Mouse (Mus musculus) left cerebral cortex, adult 11 months (tissue): Measurements from ENCODE around the gene B4galt4.
"Not testable (repeated sequence)": the region's sequence is repeated elsewhere in the genome, so short reads cannot be mapped to it uniquely, and the experiment has no call there.

ENCODE experiments used
- DNase-seq: peaks from one replicate; pipeline ENCODE4 v3.0.0; 2022; ENCODE audit warnings: low spot score

The B4galt4 gene

DNA sequence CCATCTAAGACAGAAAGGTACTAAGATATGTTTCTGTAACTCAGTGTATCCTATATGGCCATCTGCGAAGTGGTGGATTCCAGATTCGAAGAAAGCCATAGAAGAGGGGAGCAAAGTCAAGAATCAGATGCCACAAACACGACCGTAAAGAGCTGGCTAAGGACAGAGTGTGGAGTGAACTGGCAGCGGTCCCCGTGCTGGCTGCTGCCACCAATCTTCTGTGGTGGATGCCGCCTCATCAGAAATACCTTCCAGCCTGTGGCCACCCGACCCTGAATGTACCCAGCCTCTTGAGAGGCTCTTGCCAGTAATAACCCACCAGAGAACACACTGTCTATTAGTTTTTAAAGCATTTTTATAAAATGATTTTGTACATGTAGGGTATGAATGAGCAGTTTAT lies 26.3 kb downstream of the B4galt4 start:
- DNase-seq: no peak

GRCm38 (mm10) chr16:38769529-38769928 lies 27.5 kb downstream of the B4galt4 start:
- DNase-seq: no peak

DNA sequence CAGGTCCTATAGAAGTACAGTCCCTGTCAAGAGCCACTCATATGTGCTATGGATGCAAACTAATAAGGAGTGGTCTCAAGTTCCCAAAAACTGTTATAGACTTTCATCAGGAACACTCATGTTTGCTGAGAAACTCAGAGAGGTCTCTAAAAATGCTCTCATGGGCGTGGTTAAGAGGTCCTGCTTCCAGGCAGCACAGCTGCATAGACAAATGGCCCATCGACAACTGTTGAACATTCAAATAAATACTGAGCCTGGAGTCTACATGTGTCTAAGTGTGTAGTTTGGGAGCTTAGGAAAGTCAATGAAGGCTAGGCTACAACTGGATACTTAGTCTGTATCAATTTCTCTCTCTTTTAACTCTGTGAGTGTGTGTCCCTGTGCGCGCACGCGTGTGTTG lies 29.1 kb downstream of the B4galt4 start:
- no peak for DNase-seq

DNA sequence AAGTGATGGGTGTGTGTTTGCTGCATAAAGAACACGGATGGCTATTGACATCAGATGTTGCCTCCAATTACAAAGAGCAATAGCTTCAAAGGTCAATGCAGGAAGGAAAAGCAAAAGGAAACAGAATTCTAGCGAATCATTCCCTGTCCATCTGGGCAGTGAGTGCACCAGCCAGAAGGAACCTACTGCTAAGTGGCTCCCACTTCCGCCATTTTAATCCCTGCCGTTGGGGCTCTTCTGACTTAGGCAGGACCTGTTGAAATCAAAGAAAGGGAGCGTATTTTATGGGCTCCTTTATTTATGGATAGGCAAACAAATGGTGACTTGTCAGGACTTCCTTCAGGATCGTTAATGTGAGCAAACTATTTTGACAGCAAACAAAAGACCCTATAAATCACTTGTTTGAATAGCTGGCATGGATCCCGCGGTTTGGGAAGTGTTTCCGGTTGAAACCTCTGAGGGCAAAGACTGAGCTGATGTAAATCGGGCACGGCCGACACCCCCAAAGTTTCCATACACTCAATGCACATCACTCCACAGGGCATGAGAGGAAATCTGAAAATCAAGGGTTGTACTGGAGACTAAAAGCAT lies 30.9 kb downstream of the B4galt4 start:
- DNase-seq: no peak

DNA sequence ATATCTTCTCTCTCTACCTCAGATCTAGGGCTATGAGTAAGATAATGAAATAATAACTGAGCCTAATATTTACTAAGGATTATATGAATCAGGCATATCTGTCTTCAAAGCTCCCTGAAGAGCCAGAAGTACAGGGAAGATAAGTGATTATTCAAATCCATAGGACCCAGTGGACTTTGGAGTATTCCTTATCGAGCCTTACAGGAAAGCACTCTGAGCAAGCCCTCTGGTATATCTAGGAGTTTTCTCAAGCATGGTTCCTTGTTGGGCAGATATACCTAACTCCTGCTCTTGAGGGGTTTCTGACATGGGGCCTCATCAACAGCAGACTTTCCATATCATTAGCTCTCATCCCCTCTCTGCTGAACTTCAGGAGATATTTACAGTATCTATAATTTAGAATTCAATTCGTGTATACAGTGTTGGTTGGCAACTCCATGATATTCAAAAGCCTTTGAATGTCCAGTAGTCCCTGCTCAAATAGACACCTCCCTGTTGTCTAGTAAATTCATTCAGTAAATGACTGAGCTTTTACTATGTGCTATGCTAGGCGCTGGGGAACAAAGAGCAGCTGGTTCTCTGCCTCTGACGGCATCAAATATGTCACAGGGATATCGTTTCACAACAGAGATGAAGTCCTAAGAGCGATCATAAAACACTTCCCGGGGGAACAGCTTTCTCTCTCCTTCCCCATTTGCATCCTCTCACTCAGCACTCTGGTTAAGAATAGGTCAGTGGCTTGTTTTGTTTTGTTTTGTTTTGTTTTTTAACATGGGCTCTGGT lies 33.1 kb downstream of the B4galt4 start:
- no peak for DNase-seq

GRCm38 (mm10) chr16:38776342-38776741 lies 34.3 kb downstream of the B4galt4 start:
- no peak for DNase-seq

DNA sequence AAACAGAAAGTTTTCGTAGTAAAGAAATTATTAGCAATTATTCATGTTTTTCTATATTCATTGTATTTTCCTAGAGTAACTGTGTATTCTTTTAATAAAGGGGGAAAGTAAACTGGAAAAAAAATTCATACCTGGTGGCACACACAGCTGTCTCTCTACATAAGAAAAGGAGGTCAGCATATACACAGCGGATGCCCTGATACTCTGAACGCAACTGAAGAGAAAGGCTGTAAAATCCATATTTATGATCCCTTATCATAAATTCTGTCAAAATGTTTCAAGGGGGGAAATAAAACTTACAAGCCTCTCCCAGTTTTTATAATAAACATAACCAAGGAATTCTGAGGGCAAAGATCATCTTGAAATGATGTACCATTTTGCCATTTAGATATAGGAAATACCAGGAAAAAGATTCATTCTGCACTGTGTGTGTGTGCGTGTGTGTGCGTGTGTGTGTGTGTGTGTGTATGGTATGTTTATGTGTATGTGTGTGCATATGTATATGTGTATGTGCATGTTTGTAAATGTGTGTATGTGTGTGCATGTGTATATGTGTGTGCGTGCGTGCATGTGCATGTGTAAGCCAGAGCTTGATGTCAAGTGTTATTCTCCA lies 39.0 kb downstream of the B4galt4 start:
- DNase-seq: no peak

DNA sequence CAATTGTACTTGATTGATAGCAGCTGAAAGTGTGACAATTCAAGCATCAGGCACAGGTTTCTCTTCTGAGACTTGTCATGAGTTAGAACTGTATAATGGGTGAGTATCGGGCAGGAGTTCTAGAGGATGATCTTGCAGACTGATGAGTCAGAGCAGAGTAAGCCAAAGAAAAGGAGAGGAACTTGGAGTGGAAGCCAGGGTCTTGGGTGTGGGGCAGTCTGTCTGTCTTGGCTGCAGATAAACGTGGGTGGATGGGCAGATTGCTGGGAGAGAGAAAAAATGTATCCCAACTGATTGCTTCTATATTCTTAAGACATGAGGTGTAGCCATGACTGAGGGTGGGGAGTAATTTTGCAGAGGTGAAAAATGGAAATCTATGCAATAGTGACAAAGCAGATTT lies 39.9 kb downstream of the B4galt4 start:
- DNase-seq: no peak

DNA sequence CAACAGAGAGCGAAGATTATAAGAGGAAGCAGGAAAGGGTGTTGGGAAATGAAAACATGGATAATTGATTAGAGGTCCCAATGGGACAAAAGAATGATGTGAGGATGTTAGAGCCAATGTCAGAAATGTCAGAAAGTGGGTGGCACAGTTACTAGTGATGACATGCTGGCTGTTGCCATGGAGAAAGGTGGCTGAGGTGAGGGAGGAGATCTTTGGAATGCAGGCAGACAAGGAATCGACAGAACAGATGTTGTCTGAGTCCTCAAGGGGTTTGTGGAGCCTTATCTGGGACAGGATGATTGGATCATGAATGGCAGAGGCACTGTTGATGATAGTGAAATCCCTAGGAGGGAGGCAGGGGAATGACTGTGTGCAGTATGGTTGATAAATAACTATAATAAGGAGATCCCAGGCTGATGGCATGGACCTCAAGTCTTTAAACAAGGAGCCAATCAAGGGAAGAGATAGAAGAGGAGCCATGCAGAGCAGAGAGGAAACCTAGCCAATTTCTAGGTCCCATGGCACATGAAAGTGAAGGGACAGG lies 40.5 kb downstream of the B4galt4 start:
- no peak for DNase-seq

DNA sequence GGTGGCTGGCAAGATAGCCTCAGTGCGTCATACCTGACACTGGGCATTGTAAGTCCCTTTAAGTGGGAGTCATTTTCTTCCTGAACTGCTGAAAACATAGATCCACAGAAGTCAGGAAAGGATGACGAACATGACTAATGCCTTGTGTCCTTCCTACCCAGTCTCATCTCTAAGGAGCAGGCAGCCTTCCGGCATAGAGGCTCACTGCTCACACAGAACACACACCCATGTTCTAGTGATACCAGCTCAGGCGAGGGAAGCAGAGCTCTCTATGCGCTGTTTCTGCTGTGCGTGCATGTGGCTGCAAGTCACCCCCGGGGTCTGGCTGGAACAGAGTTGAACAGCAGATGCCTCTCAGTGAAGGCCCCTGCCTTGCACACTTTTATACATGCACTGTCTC lies 43.2 kb downstream of the B4galt4 start:
- no peak for DNase-seq

DNA sequence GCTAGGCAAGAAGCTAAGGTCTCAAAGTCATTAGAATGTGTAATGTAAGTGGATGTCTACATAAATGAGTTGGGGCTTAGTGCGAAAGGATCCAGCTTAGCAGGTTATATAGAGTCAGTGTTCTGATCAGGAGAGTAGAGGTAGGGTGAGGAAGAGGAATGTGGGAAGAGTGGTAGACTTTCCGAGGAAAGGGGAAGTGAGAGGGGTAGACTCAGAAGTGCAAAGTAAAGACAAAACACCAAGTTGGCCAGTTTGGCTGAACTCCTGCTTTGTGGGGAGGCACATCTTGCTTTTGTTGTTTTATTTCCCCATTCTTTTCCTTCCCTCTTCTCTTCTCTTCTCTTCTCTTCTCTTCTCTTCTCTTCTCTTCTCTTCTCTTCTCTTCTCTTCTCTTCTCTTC lies 47.0 kb downstream of the B4galt4 start:
- DNase-seq: no peak

GRCm38 (mm10) chr16:38789966-38790365 lies 47.9 kb downstream of the B4galt4 start:
- no peak for DNase-seq

GRCm38 (mm10) chr16:38793120-38793519 lies 51.1 kb downstream of the B4galt4 start:
- DNase-seq: no peak

GRCm38 (mm10) chr16:38798957-38799450 lies 56.9 kb downstream of the B4galt4 start:
- no peak for DNase-seq

DNA sequence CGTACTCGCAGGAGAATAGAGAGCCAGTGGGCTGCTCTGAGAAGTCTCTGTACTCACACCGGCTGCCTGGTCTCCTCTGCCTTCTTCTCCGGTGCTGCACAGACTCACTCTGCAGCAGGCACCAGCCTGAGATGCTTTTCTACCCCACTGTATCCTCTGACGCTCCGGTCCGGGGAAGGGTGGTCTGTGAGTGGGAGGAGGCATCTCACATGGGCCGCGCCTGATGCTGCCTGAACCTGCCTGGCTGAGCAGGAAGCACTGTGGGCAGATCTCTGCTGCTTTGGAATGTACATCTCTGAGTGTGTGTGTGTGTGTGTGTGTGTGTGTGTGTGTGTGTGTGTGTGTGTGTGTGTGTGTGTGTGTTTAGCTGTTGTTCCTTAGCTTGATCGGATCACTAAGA lies 58.0 kb downstream of the B4galt4 start, which contains the start of gene Upk1b:
TSS of gene Upk1b (minus strand) at position 238 of the 400 bp plus-strand sequence.
- DNase-seq: no peak

DNA sequence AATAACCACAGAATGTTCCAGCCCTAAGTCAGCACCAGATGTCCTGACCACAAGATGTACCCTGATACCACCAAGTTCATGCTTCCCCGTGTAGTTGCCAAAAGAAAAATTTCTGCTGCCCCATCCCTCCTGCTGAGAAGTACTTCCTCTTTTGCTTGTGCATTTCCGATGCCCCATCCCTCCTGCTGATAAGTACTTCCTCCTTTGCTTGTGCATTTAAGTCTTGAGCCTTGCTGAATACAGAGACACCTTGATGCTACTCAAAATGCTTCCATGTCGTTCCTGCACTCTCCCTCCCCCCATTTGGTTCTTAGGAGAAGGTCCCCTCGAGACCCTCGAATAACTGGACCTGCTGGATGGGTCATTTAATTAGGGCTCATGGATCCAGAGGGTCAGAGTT lies 65.7 kb downstream of the B4galt4 start:
- DNase-seq: not testable (repeated sequence)

GRCm38 (mm10) chr16:38810196-38810595 lies 68.1 kb downstream of the B4galt4 start:
- DNase-seq: no peak

- DNase-seq: peak; percentile 15
These were observed 70.5 kb downstream of the B4galt4 start for GRCm38 (mm10) chr16:38812521-38812920.
